Mouse (Mus musculus) forebrain, embryonic 11.5 days (tissue): Measurements from ENCODE around the gene Rheb. TPM values are rescaled to one million over a fixed set of nuclear protein-coding genes. Genes with fewer than 3 reads are reported as not detected.

Experiments
- ATAC-seq: fragments of 200-750 bp; cut with Nextera tagmentation; replicated peaks from 2 replicates; pipeline ENCODE4 v1.8.0; 2017; ENCODE audit warnings: moderate TSS enrichment; ENCODE audit not compliant: low FRiP score
- DNase-seq: peaks from one replicate; pipeline ENCODE4 v3.0.0-alpha.2; 2017; ENCODE audit warnings: low spot score
- H3K27ac ChIP-seq: fragments of 300-500 bp; sonication (generic); 2 replicates; pipeline ENCODE4 v1.5.1; 2014; ENCODE audit warnings: low read depth, low read length
- H3K27me3 ChIP-seq: fragments of 300-500 bp; sonication (generic); 2 replicates; pipeline ENCODE4 v1.6.1; 2014; ENCODE audit warnings: mild to moderate bottlenecking, low read length, mixed read lengths; ENCODE audit not compliant: control insufficient read depth, insufficient read depth
- H3K36me3 ChIP-seq: fragments of 300-500 bp; sonication (generic); 2 replicates; pipeline ENCODE4 v1.6.1; 2014; ENCODE audit warnings: mild to moderate bottlenecking, low read length, moderate library complexity, mixed read lengths; ENCODE audit not compliant: control insufficient read depth, insufficient read depth
- H3K4me1 ChIP-seq: fragments of 300-500 bp; sonication (generic); replicated peaks from 2 replicates; pipeline ENCODE4 v1.6.1; 2014; ENCODE audit warnings: low read length, mixed read lengths; ENCODE audit not compliant: control insufficient read depth, insufficient read depth
- H3K4me2 ChIP-seq: fragments of 300-500 bp; sonication (generic); 2 replicates; pipeline ENCODE4 v1.6.1; 2014; ENCODE audit warnings: low read depth, mild to moderate bottlenecking, low read length, moderate library complexity, mixed read lengths; ENCODE audit not compliant: severe bottlenecking
- H3K4me3 ChIP-seq: fragments of 300-500 bp; sonication (generic); 2 replicates; pipeline ENCODE4 v1.5.1; 2014; ENCODE audit warnings: low read depth, low read length
- H3K9ac ChIP-seq: fragments of 300-500 bp; sonication (generic); 2 replicates; pipeline ENCODE4 v1.6.1; 2014; ENCODE audit warnings: low read length
- H3K9me3 ChIP-seq: fragments of 300-500 bp; sonication (generic); 2 replicates; pipeline ENCODE4 v1.6.1; 2016; ENCODE audit warnings: low read length, mixed read lengths; ENCODE audit not compliant: control insufficient read depth
- WGBS: fragments of 180-500 bp; shearing (Covaris S2); extraction: QIAGEN DNeasy Blood & Tissue Kit; methylation state at CpG from one replicate; pipeline ENCODE4 v1.1.7; 2014; 5-methylcytosine and 5-hydroxymethylcytosine counted together
- polyA plus RNA-seq: library from polyadenylated mRNA; unstranded; fragments of >200 nt; fragmentation: Nextera tagmentation; extraction: Ambion mirVana; gene quantifications from 2 replicates; pipeline ENCODE4 v1.2.1, GENCODE M21; 2014

Gene Rheb
- polyA plus RNA-seq: 189 and 202 TPM in 2 replicates

- under 1% methylated on average over 92 of the region's 92 CpGs for WGBS
- Histone ChIP-seq H3K4me3 (peak within 1 kb of the TSS; percentile 96), H3K9ac (peak within 1 kb of the TSS; percentile 93), H3K27me3 (no peaks in the 10 kb centered on the region), H3K4me1 (peaks cover 9% of the 10 kb centered on the region), H3K27ac (peak within 1 kb of the TSS; percentile 97), H3K36me3 (no peaks in the 10 kb centered on the region), H3K4me2 (peak within 1 kb of the TSS; percentile 84), H3K9me3 (no peaks in the 10 kb centered on the region)
- peak; percentile 98 for DNase-seq
- ATAC-seq: peak; percentile 97
Observed at GRCm38 (mm10) chr5:24842274-24843102, at the start of gene Rheb. TSS of gene Rheb (minus strand) at chr5:24842624.

GRCm38 (mm10) chr5:24889860-24890259 lies 47.4 kb upstream of the Rheb start:
- WGBS: 80% methylated on average over 9 of the region's 9 CpGs
- DNase-seq: no peak
- H3K9ac ChIP-seq: no peak overlapping the region; the same call in 1 of the 2 replicates
- H3K27me3 ChIP-seq: no peaks in the 10 kb centered on the region
- no peak overlapping the region for H3K27ac ChIP-seq
- no peaks in the 10 kb centered on the region for H3K4me1 ChIP-seq
- H3K4me2 ChIP-seq: no peak overlapping the region
- H3K9me3 ChIP-seq: no peaks in the 10 kb centered on the region
- H3K4me3 ChIP-seq: no peak overlapping the region
- no peak for ATAC-seq
- H3K36me3 ChIP-seq: no peaks in the 10 kb centered on the region

- no peak for DNase-seq
- no peak overlapping the region for H3K4me3 ChIP-seq
- H3K4me2 ChIP-seq: no peak overlapping the region
- WGBS: 91% methylated on average over 11 of the region's 11 CpGs
- H3K27me3 ChIP-seq: no peaks in the 10 kb centered on the region
- no peak overlapping the region for H3K9ac ChIP-seq
- no peaks in the 10 kb centered on the region for H3K4me1 ChIP-seq
- no peaks in the 10 kb centered on the region for H3K9me3 ChIP-seq
- ATAC-seq: no peak
- H3K27ac ChIP-seq: no peak overlapping the region
- H3K36me3 ChIP-seq: no peaks in the 10 kb centered on the region
Observed at GRCm38 (mm10) chr5:24888874-24889591, 46.6 kb upstream of the Rheb start.

- Histone ChIP-seq H3K9ac (no peak overlapping the region), H3K9me3 (no peaks in the 10 kb centered on the region), H3K27ac (no peak overlapping the region), H3K36me3 (no peaks in the 10 kb centered on the region), H3K27me3 (no peaks in the 10 kb centered on the region), H3K4me1 (no peaks in the 10 kb centered on the region), H3K4me2 (no peak overlapping the region), H3K4me3 (no peak overlapping the region)
- WGBS: 80% methylated on average over 8 of the region's 8 CpGs
- DNase-seq (no peak), ATAC-seq (no peak)
Observed at GRCm38 (mm10) chr5:24887271-24887670, 44.8 kb upstream of the Rheb start.

GRCm38 (mm10) chr5:24878713-24879112 lies 36.3 kb upstream of the Rheb start:
- no peak for DNase-seq
- H3K4me2 ChIP-seq: no peak overlapping the region
- no peaks in the 10 kb centered on the region for H3K4me1 ChIP-seq
- H3K27ac ChIP-seq: no peak overlapping the region
- ATAC-seq: no peak
- no peaks in the 10 kb centered on the region for H3K36me3 ChIP-seq
- H3K27me3 ChIP-seq: no peaks in the 10 kb centered on the region
- H3K9ac ChIP-seq: no peak overlapping the region
- no peaks in the 10 kb centered on the region for H3K9me3 ChIP-seq
- 83% methylated on average over 4 of the region's 4 CpGs for WGBS
- H3K4me3 ChIP-seq: no peak overlapping the region

- 94% methylated on average over 11 of the region's 11 CpGs for WGBS
- Histone ChIP-seq H3K4me2 (no peak overlapping the region), H3K4me1 (no peaks in the 10 kb centered on the region), H3K27ac (no peak overlapping the region), H3K9ac (no peak overlapping the region), H3K4me3 (no peak overlapping the region), H3K27me3 (no peaks in the 10 kb centered on the region), H3K9me3 (no peaks in the 10 kb centered on the region), H3K36me3 (no peaks in the 10 kb centered on the region)
- DNase-seq (no peak), ATAC-seq (no peak)
Observed at GRCm38 (mm10) chr5:24877836-24878624, 35.6 kb upstream of the Rheb start.

GRCm38 (mm10) chr5:24876653-24877052 lies 34.2 kb upstream of the Rheb start:
- Histone ChIP-seq H3K9ac (no peak overlapping the region), H3K36me3 (no peaks in the 10 kb centered on the region), H3K4me3 (no peak overlapping the region), H3K4me2 (no peak overlapping the region), H3K9me3 (no peaks in the 10 kb centered on the region), H3K4me1 (no peaks in the 10 kb centered on the region), H3K27me3 (no peaks in the 10 kb centered on the region), H3K27ac (no peak overlapping the region)
- ATAC-seq: no peak
- DNase-seq: no peak
- 92% methylated on average over 9 of the region's 9 CpGs for WGBS

- Histone ChIP-seq H3K4me1 (no peaks in the 10 kb centered on the region), H3K27ac (no peak overlapping the region), H3K4me3 (no peak overlapping the region), H3K4me2 (no peak overlapping the region), H3K27me3 (no peaks in the 10 kb centered on the region), H3K9me3 (no peaks in the 10 kb centered on the region), H3K9ac (no peak overlapping the region), H3K36me3 (no peaks in the 10 kb centered on the region; the same call in 1 of the 2 replicates)
- DNase-seq (no peak), ATAC-seq (no peak)
- WGBS: 95% methylated on average over 4 of the region's 4 CpGs
Observed at GRCm38 (mm10) chr5:24874111-24874510, 31.7 kb upstream of the Rheb start.
